Mouse (Mus musculus): Measurements from ENCODE around the gene Dgke. TPM values are rescaled to one million over a fixed set of nuclear protein-coding genes. Genes with fewer than 3 reads are reported as not detected.

Dgke gene
- polyA plus RNA-seq, 1 experiment from 2014 or later, result 4.3 TPM

DNA sequence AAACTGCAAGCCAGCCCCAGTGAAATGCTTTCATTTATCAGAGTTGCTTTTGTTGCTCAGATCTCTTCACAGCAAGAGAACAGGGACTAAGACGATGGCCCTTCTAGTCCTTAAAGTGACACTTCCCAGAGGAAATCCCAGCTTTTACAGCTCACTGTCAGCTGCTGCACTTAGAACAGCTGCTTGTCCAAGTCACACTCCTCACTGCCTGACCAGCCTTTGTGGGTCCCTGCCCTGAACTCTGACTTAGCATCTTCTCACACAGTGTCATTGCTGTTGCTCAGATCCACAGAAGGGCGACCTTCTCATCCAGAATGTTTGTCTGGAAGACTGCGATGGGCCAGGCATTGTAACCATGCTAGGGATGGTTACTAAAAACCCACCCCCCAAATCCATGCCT, 41.0 kb downstream of the Dgke start:
- Histone ChIP-seq H3K4me3 (ENCODE audit: low read depth, low read length) (no peak overlapping the region), H3K27me3 (replicated peaks; ENCODE audit: control insufficient read depth, insufficient read depth, low read length) (no peaks in the 10 kb centered on the region), H3K9me3 (ENCODE audit: control insufficient read depth, low read length) (no peaks in the 10 kb centered on the region), H3K4me1 (replicated peaks; ENCODE audit: control insufficient read depth, insufficient read depth, low read length) (peaks cover 8% of the 10 kb centered on the region), H3K36me3 (ENCODE audit: control insufficient read depth, insufficient read depth, low read length) (no peaks in the 10 kb centered on the region), H3K27ac (ENCODE audit: low read depth) (no peak overlapping the region), H3K4me2 (ENCODE audit: low read length) (no peak overlapping the region), H3K9ac (ENCODE audit: low read length) (no peak overlapping the region)
- DNase-seq (ENCODE audit: low spot score) (no peak), ATAC-seq (replicated peaks; ENCODE audit: low FRiP score, low TSS enrichment, low read depth) (no peak)
- WGBS, result 79% methylated on average over 3 of the region's 3 CpGs

DNA sequence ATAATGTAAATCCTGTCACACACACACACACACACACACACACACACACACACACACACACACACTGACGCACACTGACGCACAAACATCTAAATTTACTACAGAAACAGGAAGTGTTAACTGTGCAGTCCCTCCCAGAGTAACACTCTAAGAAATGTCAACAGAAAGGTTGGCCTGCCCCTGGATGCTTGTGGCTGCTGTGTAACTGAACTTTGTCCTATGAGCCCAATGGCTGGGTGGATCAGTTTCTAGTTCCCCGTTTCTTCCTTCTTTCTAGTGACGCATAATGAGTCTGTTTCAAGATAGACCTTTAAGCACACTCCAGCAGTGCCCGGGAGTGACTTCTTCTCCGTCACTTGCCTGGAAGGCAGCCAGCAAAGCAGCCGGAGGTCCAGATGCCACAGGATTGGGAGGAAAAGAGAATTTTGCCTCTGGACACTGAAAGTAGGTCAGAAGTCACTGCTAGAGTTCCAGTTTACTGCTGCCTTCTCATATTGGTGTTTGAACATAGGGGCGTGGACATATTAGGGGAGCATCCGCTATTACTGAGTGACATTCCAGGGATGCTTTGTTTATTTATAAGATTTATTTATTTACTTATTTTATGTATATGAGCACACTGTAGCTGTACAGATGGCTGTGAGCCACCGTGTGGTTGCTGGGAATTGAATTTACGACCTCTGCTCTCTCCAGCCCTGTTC, 42.3 kb downstream of the Dgke start:
- H3K4me2 ChIP-seq (ENCODE audit: low read length), result peak overlapping the region; percentile 22
- H3K27me3 ChIP-seq (replicated peaks; ENCODE audit: control insufficient read depth, insufficient read depth, low read length), result no peaks in the 10 kb centered on the region
- no peaks in the 10 kb centered on the region for H3K9me3 ChIP-seq (ENCODE audit: control insufficient read depth, low read length)
- H3K27ac ChIP-seq (ENCODE audit: low read depth), result peak overlapping the region; percentile 80
- 29% methylated on average over 11 of the region's 11 CpGs for WGBS
- DNase-seq (ENCODE audit: low spot score), result peak; percentile 83
- no peak overlapping the region for H3K9ac ChIP-seq (ENCODE audit: low read length)
- no peak overlapping the region for H3K4me3 ChIP-seq (ENCODE audit: low read depth, low read length)
- peak; percentile 54 for ATAC-seq (replicated peaks; ENCODE audit: low FRiP score, low TSS enrichment, low read depth)
- peaks cover 8% of the 10 kb centered on the region for H3K4me1 ChIP-seq (replicated peaks; ENCODE audit: control insufficient read depth, insufficient read depth, low read length)
- H3K36me3 ChIP-seq (ENCODE audit: control insufficient read depth, insufficient read depth, low read length), result peaks cover 2% of the 10 kb centered on the region; the same call in 1 of the 2 replicates

DNA sequence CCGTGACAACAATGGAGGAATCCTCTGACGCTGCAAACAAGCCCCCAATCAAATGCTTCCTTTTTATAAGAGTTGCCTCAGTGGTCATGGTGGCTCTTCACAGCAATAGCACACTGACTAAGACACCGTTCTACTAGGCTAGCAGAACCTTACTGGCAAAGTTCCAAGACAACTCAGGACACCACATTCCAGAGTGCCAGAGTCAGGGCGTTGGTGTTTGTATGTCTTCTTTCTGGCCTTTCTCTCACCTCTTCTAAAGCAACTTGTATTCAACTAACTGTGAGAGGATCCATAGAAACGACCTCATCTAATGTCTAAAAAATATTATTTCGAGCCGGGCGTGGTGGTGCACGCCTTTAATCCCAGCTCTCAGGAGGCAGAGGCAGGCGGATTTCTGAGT, 43.2 kb downstream of the Dgke start:
- Histone ChIP-seq H3K36me3 (ENCODE audit: control insufficient read depth, insufficient read depth, low read length) (peaks cover 9% of the 10 kb centered on the region), H3K27ac (ENCODE audit: low read depth) (peak overlapping the region; percentile 80; the same call in 1 of the 2 replicates), H3K27me3 (replicated peaks; ENCODE audit: control insufficient read depth, insufficient read depth, low read length) (no peaks in the 10 kb centered on the region), H3K4me2 (ENCODE audit: low read length) (no peak overlapping the region), H3K4me1 (replicated peaks; ENCODE audit: control insufficient read depth, insufficient read depth, low read length) (peaks cover 8% of the 10 kb centered on the region), H3K4me3 (ENCODE audit: low read depth, low read length) (no peak overlapping the region), H3K9ac (ENCODE audit: low read length) (no peak overlapping the region), H3K9me3 (ENCODE audit: control insufficient read depth, low read length) (no peaks in the 10 kb centered on the region)
- ATAC-seq (replicated peaks; ENCODE audit: low FRiP score, low TSS enrichment, low read depth) (no peak), DNase-seq (ENCODE audit: low spot score) (no peak)
- WGBS, result 68% methylated on average over 10 of the region's 10 CpGs

DNA sequence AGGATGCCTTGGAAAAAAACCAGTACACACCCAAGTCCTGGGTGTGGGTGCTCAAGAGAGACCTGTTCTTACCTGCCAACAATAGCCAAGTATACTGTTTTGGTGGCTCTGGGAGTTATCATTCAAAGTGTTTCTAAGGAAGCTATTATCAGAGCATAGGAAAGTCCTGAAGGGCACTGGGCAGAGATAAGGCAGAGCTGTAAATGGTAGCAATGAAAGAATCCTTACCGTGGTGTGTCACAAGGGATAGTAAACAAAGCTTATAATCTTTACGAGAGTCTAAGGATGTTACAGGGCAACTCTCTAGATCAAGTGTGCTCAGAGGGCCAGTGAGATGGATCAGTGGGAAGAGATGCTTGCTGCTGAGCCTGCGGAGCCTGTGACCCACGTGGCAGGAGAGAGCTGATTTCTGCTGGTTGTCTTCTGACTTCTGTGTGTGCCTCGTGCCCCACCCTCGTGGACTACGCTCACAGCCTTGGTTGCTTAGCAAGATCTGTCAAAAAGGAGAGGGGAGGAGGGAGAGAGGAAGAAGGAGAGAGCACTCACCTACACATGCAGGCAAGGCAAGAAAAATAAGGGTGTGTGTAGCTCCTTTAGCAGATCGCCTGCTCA, 44.4 kb downstream of the Dgke start:
- no peak overlapping the region for H3K4me2 ChIP-seq (ENCODE audit: low read length)
- H3K4me1 ChIP-seq (replicated peaks; ENCODE audit: control insufficient read depth, insufficient read depth, low read length), result peaks cover 8% of the 10 kb centered on the region
- no peaks in the 10 kb centered on the region for H3K27me3 ChIP-seq (replicated peaks; ENCODE audit: control insufficient read depth, insufficient read depth, low read length)
- no peaks in the 10 kb centered on the region for H3K9me3 ChIP-seq (ENCODE audit: control insufficient read depth, low read length)
- peak; percentile 71 for ATAC-seq (replicated peaks; ENCODE audit: low FRiP score, low TSS enrichment, low read depth)
- H3K27ac ChIP-seq (ENCODE audit: low read depth), result peak overlapping the region; percentile 23
- peak; percentile 62 for DNase-seq (ENCODE audit: low spot score)
- H3K9ac ChIP-seq (ENCODE audit: low read length), result no peak overlapping the region
- peaks cover 13% of the 10 kb centered on the region for H3K36me3 ChIP-seq (ENCODE audit: control insufficient read depth, insufficient read depth, low read length)
- H3K4me3 ChIP-seq (ENCODE audit: low read depth, low read length), result no peak overlapping the region
- 42% methylated on average over 8 of the region's 8 CpGs for WGBS

DNA sequence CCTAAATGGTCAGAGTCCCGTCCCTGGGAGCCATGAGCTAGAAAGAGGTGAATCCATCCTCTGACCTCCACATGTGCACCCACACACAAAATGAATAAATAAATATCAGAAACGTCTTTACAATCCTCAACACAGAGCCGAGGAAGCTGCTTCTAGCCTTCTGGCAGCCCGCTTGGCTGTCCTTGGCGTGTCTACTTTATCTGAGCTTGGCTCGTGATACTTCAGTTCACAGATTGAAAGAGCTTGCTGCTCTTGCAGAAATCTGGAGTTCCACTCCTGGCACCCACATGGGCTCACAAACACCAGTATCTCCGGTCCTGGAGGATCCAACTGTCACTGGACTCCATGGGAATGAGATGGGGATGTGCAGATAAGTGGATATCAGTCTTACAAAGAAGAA, 45.0 kb downstream of the Dgke start:
- Histone ChIP-seq H3K9me3 (ENCODE audit: control insufficient read depth, low read length) (no peaks in the 10 kb centered on the region), H3K9ac (ENCODE audit: low read length) (no peak overlapping the region), H3K27ac (ENCODE audit: low read depth) (peak overlapping the region; percentile 23; the same call in 1 of the 2 replicates), H3K27me3 (replicated peaks; ENCODE audit: control insufficient read depth, insufficient read depth, low read length) (no peaks in the 10 kb centered on the region), H3K4me2 (ENCODE audit: low read length) (no peak overlapping the region), H3K4me1 (replicated peaks; ENCODE audit: control insufficient read depth, insufficient read depth, low read length) (peaks cover 8% of the 10 kb centered on the region), H3K36me3 (ENCODE audit: control insufficient read depth, insufficient read depth, low read length) (peaks cover 16% of the 10 kb centered on the region), H3K4me3 (ENCODE audit: low read depth, low read length) (no peak overlapping the region)
- no peak for DNase-seq (ENCODE audit: low spot score)
- no peak for ATAC-seq (replicated peaks; ENCODE audit: low FRiP score, low TSS enrichment, low read depth)
- WGBS, result 69% methylated on average over 7 of the region's 7 CpGs

DNA sequence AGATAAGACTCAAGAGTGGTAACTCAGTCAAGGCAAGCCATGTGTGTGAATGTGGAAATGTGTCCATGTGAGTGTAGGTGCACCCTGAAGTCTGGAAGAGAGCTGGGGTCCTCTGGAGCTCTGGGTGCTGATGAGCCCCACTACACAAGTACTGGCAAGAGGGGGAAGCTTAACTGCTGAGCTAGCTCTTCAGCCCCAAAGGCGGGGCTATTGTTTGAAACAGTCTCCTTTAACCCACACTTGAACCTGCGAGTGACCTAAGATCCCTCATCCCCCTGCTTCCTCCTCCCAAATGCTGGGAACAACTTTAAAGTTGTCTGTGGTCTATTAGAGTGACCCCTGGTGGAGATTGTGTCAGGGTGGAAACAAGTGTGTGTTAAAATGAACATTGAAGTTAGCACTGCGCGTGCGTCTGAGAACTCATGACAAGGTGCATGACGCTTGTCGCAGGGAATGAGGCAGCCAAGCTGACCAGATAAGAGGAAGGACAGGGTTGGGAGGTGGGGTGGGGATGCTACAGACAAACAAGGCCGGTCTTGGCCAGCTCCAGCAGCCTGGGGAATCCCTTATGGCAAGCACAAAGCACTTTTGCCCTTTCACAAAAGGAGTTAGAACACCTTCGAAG, 45.9 kb downstream of the Dgke start:
- Histone ChIP-seq H3K27me3 (replicated peaks; ENCODE audit: control insufficient read depth, insufficient read depth, low read length) (no peaks in the 10 kb centered on the region), H3K4me3 (ENCODE audit: low read depth, low read length) (no peak overlapping the region), H3K9me3 (ENCODE audit: control insufficient read depth, low read length) (no peaks in the 10 kb centered on the region), H3K4me2 (ENCODE audit: low read length) (no peak overlapping the region), H3K4me1 (replicated peaks; ENCODE audit: control insufficient read depth, insufficient read depth, low read length) (peaks cover 8% of the 10 kb centered on the region), H3K9ac (ENCODE audit: low read length) (no peak overlapping the region), H3K27ac (ENCODE audit: low read depth) (no peak overlapping the region), H3K36me3 (ENCODE audit: control insufficient read depth, insufficient read depth, low read length) (peaks cover 23% of the 10 kb centered on the region)
- 70% methylated on average over 9 of the region's 9 CpGs for WGBS
- no peak for ATAC-seq (replicated peaks; ENCODE audit: low FRiP score, low TSS enrichment, low read depth)
- DNase-seq (ENCODE audit: low spot score), result no peak

DNA sequence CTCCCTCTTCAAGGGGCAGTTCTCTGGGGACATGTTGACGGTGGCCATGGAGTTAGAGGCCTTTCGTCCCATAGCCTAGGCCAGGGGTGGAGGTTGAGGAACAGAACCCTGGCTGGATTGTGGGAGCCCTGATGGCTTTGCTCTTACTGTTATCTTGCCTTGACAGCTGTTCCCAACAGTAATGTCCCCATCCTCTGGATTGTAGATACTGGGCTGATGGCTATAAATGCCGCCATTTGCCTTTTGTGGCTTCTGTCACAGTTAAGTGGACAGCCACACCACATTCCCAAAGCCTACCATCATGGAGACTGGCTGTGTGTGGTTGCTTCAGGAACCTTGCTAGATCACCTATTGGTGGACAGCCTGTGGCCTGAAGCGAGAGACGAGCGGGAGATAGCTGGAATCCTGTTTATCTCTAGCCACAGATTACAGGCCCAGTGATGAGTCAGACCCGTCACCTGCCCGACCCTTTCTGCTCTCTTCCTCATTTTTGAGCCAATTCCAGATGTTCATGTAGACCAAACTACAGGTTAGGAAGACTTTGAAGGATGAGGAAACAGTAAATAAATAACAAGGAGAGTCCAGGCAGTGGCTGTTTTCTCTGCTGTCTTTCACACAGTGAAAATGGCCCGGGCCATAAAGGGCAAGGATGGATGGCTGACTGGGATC, 49.0 kb downstream of the Dgke start:
- Histone ChIP-seq H3K4me1 (replicated peaks; ENCODE audit: control insufficient read depth, insufficient read depth, low read length) (no peaks in the 10 kb centered on the region), H3K4me2 (ENCODE audit: low read length) (no peak overlapping the region), H3K27ac (ENCODE audit: low read depth) (no peak overlapping the region), H3K9ac (ENCODE audit: low read length) (no peak overlapping the region), H3K36me3 (ENCODE audit: control insufficient read depth, insufficient read depth, low read length) (peaks cover 46% of the 10 kb centered on the region), H3K9me3 (ENCODE audit: control insufficient read depth, low read length) (no peaks in the 10 kb centered on the region), H3K27me3 (replicated peaks; ENCODE audit: control insufficient read depth, insufficient read depth, low read length) (no peaks in the 10 kb centered on the region), H3K4me3 (ENCODE audit: low read depth, low read length) (no peak overlapping the region)
- DNase-seq (ENCODE audit: low spot score) (no peak), ATAC-seq (replicated peaks; ENCODE audit: low FRiP score, low TSS enrichment, low read depth) (no peak)
- WGBS, result 80% methylated on average over 9 of the region's 9 CpGs

DNA sequence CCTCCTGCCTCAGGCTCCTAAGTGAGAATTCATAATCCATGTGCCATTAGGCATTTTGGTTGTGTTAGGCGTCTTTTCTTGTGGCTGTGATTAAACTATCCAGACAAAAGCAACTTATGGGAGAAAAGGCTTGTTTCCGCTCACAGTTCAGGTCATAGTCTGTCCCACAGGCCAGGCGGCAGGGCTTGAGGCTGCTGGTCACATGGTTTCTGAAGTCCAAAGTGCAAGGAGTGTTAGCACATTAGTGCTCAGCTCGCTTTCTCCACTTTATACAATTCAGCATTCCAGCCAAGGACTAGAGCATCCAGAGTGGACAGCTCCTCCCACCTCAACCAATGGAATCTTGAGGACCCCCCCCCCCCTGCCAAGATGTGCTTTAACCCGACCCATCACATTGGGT, 54.4 kb downstream of the Dgke start:
- peaks cover 64% of the 10 kb centered on the region for H3K36me3 ChIP-seq (ENCODE audit: control insufficient read depth, insufficient read depth, low read length)
- ATAC-seq (replicated peaks; ENCODE audit: low FRiP score, low TSS enrichment, low read depth), result no peak

More for the DNA sequence above, 54.4 kb downstream of the Dgke start:
- H3K4me2 ChIP-seq (ENCODE audit: low read length), result no peak overlapping the region
- H3K4me1 ChIP-seq (replicated peaks; ENCODE audit: control insufficient read depth, insufficient read depth, low read length), result no peaks in the 10 kb centered on the region
- H3K9me3 ChIP-seq (ENCODE audit: control insufficient read depth, low read length), result no peaks in the 10 kb centered on the region
- DNase-seq (ENCODE audit: low spot score), result no peak
- no peak overlapping the region for H3K27ac ChIP-seq (ENCODE audit: low read depth)
- no peak overlapping the region for H3K9ac ChIP-seq (ENCODE audit: low read length)
- H3K4me3 ChIP-seq (ENCODE audit: low read depth, low read length), result no peak overlapping the region
- no peaks in the 10 kb centered on the region for H3K27me3 ChIP-seq (replicated peaks; ENCODE audit: control insufficient read depth, insufficient read depth, low read length)
- WGBS, result 87% methylated on average over 5 of the region's 5 CpGs

All from intestine, embryonic 14.5 days (tissue).